Mouse (Mus musculus) G1E (cell line): ENCODE data around the gene Ltbp4.

Source experiments
- CTCF ChIP-seq: IDR thresholded peaks from 2 replicates; pipeline ENCODE4 v1.5.1; 2012; ENCODE audit warnings: low read depth, low read length, inconsistent platforms, mixed read lengths
- POLR2AphosphoS5 ChIP-seq: IDR thresholded peaks from 2 replicates; pipeline ENCODE4 v1.6.1; 2012; ENCODE audit warnings: low read depth, low read length, inconsistent platforms; ENCODE audit not compliant: insufficient replicate concordance
- TAL1 ChIP-seq: conservative IDR thresholded peaks from 2 replicates; pipeline ENCODE4 v1.6.1; 2012; ENCODE audit warnings: low read depth, low read length, inconsistent platforms, mixed read lengths

- no peak for TF ChIP-seq CTCF
- TF ChIP-seq POLR2AphosphoS5 = no peak
- no peak for TF ChIP-seq TAL1
Observed at GRCm38 (mm10) chr7:27330709-27331540, 6.6 kb downstream of the Ltbp4 start.
